Mouse (Mus musculus) C2C12 (cell line): Measurements from ENCODE around the gene Gabarap.

Experiments used
- CTCF ChIP-seq: IDR thresholded peaks from one replicate; pipeline ENCODE4 v1.5.1; 2011; ENCODE audit not compliant: control insufficient read depth, insufficient read depth, insufficient read length
- FOSL1 ChIP-seq: IDR thresholded peaks from one replicate; pipeline ENCODE4 v1.8.0; 2011; ENCODE audit warnings: mild to moderate bottlenecking, low read length; ENCODE audit not compliant: poor library complexity, insufficient read depth, severe bottlenecking

DNA sequence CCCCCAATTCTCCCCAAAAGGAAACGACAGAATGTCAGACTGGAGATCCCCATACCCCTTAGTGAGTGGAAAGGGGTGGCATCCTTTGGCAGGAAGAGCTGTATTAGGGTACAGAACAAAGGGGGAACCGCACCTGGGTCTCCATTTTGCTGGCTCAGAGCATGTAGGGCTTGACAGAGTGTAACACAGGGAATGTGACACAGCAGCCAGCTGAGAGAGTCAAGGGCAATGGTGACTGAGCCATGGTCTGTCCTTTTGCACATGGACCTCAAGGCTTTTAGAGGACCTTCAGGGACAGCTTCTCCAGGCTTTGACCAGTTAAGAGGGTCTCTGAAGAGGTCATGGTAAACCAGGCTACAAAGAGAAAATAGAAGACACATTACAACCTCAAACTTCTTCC is 16.0 kb upstream of the Gabarap start:
- TF ChIP-seq CTCF, result no peak
- no peak for TF ChIP-seq FOSL1
